Mouse (Mus musculus): ENCODE measurements around the gene Zfp462.
A peak's percentile ranks its signal among the peaks of the same experiment; 100 is the strongest.

DNA sequence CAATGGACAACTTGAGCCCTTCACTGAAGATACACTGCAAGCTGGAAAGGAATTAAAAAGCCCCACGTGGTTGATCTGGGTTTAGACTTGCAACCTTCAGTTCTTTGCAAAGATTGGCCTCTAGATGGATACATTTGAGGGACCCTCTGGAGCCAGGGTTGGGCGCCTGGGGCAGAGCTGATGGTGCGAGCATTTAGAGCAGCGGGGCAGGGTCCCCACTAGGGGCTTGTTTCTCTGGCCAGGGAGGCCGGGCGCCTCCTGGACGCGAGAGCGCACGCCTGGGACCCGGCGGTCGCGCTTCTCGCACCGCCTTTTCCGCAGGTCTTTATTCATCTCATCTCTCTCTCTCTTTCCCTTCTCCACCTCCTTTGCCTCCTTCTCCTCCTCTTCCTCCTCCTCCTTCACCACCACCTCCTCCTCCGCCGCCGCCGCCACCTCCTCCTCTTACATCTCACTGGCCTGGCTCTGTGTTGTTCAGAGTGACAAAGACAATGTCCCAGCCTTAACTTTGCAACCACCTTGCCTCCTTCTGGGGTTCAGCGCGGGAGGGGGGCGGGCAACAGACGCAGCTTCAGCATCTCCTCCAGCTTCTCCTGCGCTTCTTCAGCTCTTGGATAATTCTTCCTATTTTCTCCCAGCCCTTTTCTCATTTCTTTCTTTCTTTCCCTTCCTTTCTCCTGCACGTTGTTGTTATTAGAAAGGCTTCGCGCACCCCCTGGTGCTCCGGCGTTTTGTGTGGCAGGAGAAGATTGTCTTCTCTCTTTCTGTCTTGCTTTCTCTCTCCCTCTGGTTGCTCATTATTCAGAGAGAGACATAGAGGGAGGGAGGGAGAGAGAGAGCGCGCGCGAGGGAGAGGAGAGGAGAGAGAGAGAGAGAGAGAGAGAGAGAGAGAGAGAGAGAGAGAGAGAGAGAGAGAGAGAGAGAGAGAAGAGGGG is 2.5 kb downstream of the Zfp462 start:
- peak; percentile 34; the same call in 1 of the 2 replicates for TF ChIP-seq CTCF (IDR thresholded peaks at IDR 0.05; ENCODE audit: low read depth)
- no peak for TF ChIP-seq EP300 (IDR thresholded peaks at IDR 0.05; ENCODE audit: low read depth)
